Mouse (Mus musculus) right cerebral cortex, postnatal 36 days (tissue): ENCODE measurements around the gene Sypl2.

Experiments used
- DNase-seq, 2 experiments: peaks; one replicate each; pipeline ENCODE4 v3.0.0; 2022; ENCODE audit warnings: low spot score in 2 of 2, mixed read lengths in 1 of 2

Sypl2 gene

DNA sequence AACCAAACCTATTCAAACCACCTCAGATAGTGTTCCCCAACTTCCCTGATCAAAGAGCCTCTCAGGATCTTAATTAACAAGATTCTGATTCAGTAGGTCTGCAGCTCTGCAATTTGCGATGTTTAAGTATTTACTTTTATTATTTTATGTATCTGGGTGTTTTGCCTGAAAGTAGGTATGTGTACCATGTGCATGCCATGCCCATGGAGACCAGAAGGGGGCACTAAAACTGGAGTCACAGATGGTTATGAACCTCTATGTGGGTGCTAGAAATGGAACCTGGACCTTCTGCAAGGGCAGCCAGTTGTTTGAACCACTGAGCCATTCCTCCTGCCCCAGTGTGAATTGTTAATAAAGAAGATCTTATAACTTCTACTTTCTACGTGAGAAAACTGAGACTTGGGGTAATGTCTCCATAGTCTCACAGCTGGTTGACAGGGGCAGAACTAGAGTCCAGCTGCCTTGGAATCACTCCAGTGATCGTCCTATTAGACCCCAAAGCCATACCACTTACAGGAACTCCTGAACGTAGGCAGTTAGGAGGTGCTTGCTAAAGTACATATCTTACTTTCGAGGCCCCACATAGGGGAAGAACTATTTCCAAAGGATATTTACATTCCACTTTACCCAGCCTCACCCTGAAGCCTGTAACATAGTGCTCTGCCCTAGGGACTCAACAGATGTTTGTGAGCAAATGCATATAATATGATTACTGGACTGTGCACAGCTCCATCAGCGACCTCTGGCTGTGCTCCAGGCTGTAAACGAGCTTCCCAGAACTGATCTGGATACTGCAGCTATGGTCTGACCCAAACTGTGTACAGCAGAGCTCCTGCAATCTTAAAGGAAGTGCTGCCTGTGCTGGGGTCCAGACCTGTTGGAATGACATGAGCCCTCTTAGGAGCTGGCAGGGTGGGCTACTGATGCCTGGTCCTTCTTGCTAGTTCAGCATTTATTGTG, 47.4 kb downstream of the Sypl2 start:
- DNase-seq = no peak

DNA sequence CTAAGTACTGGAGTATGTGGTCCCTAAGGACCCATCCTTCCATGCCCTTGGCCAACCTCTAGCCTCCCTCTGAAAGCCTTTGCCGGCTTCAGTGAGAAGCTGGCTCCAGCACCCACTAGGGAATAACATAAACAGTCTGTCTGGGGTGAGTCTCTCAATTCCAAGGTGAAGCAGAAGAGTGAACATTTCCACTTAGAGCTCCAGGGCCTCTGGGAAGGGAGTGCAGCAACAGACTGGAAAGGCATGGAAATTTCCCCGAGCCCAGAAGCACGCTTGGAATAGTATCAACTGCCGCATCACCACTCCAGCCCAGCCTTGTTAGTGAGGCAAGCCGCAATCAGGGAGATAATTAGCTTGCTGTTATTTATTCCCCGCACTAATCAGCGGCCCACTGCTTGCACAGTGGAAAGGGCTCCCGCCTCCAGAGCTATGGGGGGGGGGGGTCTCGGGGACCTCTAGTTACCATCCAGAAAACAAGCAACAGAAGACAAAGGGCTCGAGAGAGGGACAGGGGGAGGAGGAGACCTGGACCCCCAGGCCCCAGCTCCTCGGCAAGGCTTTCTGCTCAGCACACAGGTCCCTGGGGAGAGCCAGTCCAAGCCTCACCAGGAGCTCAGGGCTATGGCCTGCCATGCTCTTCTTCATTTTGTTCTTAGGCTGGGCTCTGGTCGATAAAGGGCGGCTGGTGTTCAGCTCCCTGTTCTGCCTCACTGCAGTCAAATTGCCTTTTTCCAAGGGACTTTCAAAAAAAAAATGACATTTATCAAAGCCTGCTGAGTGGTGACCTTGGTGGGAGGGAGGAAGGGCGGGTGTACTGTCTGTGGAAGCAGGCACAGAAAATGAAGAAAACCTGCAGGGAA, 51.5 kb downstream of the Sypl2 start:
- peak; percentile 57 to 75 for DNase-seq

DNA sequence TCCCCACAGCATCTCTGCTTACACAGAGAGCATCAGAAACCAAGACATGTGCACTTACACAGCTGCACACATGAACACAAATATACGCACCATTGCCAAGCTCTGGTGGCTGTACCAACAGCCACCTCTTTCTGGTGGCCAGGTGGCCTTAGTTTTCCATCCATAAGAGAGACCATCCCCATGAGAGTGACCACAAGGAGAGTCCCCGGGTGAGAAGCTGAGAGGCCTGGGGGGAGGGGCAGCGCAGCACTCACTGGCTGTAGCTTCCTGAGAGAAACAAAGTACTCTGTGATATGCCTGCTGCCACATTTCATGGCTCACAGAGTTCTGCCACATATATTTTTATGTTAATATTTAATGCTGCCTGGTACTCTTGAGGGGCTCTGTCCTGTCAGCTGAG, 57.2 kb downstream of the Sypl2 start:
- DNase-seq = no peak

DNA sequence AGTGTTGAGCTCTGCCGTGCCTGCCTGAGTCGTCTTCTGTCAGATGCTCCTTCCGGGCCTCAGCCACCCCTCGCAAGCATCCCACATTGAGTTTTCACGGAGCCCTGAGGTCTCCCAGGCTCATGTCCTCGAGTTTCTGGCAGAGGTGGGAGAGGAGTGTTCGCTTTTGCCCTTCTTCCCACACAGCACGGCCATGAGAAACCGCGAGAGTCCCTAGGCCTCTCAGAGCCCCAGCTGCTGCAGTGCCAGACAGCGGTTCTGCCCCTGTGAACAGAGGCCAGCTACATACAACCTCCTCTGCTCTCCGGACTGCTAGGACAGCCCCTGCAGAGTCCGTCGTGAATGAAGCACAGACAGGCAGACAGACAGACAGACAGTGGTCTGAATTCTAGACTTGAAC, 58.9 kb downstream of the Sypl2 start:
- DNase-seq = no peak

DNA sequence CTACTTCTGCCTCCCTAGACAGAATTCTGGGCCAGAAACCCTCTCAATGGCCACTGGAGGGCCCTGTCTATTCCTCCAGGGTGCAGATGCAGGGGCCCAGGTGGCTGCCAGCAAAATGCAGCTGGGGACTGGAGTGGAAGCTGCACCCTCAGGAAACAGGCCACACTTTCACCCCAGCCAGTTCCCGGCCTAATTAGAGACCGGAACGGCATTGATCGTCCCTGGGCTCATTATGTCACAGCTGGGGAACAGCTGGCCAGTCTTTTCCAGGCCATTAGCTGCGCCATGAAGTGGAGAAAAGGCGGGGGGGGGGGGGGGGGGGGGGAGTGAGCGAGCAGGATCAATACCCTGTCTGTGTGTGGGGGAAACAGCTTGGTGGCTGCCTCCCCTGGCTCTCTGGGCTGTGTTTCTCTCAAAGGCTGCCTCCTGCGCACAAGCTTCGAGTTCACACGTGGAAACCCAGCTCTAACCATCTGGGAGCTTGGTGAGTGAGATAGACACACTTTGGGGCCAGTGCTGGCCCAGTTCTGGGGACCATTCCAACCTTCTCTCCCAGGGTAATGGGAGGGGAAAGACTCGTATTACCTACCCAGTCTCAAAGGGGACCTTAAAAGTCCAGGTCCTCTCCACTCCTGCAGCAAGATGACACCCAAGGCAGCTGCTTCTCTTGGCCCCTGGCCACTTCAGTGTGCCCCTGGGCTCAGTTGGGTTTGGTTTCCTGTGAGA, 59.8 kb downstream of the Sypl2 start:
- no peak for DNase-seq

DNA sequence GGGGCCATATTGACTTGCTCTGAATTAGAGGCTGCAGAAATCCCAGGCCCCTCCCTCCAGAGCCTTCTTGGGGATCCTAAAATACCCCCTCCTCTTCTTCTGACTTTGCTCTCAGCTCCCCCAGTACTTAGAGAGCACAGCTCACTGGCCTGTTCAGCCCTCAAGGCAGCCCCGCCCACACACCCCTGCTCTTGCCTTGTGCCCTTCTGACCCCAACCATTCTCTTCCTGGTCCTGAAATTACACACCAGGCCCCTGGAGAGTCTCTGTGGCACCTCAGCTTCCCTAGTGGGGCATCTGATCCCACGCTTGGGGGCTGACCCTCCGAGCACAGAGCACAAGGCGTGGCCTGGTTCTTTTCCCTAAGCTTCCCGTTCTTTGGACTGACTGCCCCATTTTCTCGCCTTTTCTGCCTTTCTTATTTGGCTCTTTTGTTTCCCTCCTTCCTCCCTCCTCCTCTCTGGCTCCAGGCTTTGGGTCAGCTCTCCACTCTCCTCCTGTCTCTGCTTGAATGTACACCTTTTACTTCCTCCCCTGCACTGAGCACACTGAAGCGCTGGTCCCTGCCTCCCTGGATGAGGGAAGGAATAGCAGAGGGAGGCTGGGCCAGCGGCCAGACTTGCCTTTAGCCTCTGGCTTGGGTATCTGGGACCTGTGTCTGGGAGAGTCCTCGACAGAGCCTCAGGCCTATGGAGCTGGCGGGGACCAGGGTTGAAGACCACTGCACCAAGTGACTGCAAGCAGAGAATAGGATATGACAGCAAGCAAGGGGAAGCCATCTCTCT, 60.7 kb downstream of the Sypl2 start:
- no peak for DNase-seq

DNA sequence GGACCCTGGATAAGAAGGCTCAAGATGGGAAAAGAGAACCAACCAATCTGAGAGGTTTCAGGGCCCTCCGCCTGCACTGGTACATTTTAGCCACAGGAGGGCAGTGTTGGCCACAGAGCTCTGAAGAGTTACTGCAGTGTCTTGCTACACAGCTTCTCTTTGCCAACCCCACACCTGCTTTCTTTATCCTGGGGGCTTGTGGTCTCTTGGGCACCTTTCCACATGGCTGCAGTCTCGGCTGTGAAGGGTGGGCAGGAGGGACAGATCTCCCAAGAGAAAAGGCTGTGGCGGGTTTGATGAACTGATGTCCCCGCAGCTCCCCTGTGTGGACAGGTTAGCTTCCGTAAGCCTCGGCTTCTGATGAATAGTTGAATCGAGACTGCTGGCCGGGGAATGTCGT, 61.6 kb downstream of the Sypl2 start:
- peak; percentile 72 to 78 for DNase-seq

DNA sequence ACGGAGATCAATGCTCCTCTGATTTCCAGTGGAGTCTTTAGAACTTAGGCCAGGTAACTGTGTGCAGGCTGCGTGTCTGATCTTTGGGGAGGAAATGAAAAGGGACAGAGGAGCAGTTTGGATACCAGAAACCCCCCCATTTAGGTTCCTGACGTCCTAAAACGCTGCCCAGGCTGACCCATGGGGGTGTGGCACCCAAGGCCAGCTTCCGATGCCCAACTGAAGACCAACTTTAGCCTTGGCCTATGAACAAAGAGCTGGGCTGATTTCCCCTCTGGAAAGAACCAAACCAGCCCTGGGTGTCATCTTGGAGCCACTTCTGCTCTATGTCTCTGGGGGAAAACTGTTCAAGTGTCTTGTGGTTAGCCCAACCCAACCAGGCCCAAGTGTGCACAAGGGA, 62.4 kb downstream of the Sypl2 start:
- DNase-seq = no peak
